Mouse (Mus musculus): ENCODE results near the gene Pelo. TPM values are rescaled to one million over a fixed set of nuclear protein-coding genes. Genes with fewer than 3 reads are reported as not detected.

Gene Pelo
- polyA plus RNA-seq, 1 experiment from 2014 or later = 7.0 TPM

DNA sequence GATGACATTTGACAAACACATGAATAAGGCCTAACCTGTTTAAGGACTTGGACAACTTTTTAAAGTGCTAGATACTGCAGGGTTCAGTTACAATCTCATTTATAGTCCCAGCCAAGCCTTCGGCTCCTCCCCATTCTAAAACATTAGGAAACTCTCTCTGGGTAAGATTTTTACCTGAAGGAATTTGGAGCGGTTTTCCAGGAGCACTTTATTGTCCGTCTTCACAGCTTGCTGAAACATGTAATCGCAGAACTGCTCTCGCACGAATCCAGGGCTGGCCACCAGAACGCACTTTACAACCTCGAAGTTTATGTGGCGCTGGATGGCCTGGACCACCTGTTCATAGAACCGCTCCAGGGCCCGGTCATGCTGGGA lies 979 bp downstream of the Pelo start:
- WGBS = 39% methylated on average over 11 of the region's 11 CpGs
- Histone ChIP-seq H3K4me3 (ENCODE audit: low read length) (peak overlapping the region; percentile 54), H3K9ac (ENCODE audit: low read depth, low read length) (peak overlapping the region; percentile 85; the same call in 1 of the 2 replicates), H3K4me1 (ENCODE audit: control insufficient read depth, insufficient read depth, low read length) (peaks cover 15% of the 10 kb centered on the region; the same call in 1 of the 2 replicates), H3K27me3 (ENCODE audit: control insufficient read depth, insufficient read depth, low read length) (no peaks in the 10 kb centered on the region), H3K4me2 (replicated peaks; ENCODE audit: low read depth, low read length) (peak overlapping the region; percentile 82), H3K36me3 (ENCODE audit: control insufficient read depth, insufficient read depth, low read length) (peaks cover 18% of the 10 kb centered on the region), H3K9me3 (ENCODE audit: control insufficient read depth, low read length) (no peaks in the 10 kb centered on the region), H3K27ac (ENCODE audit: low read depth, low read length) (no peak overlapping the region; the same call in 1 of the 2 replicates)
- no peak for ATAC-seq (ENCODE audit: low FRiP score, low TSS enrichment)

DNA sequence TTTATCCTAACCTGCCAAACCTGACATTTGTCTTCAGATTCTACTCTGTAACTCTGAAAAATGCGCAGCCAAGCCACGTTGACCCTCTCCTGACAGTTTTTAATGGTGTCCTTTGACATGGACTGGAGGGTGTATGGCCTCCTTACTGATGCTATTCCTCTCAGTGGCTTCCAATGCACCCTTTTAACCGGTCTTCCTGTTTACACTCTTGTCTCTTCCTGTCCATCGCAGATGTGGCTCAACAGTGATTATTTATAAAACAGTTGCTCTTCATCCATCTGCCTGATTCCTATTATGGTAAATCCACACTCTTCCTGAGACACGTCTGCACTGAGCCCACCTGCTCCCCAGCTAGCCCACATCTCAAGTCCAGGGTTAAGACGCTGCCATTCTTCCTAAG lies 4.0 kb downstream of the Pelo start:
- WGBS = 79% methylated on average over 6 of the region's 6 CpGs

GRCm38 (mm10) chr13:115082339-115082738 lies 7.6 kb downstream of the Pelo start:
- Histone ChIP-seq H3K9me3 (ENCODE audit: control insufficient read depth, low read length) (no peaks in the 10 kb centered on the region), H3K9ac (ENCODE audit: low read depth, low read length) (no peak overlapping the region), H3K27ac (ENCODE audit: low read depth, low read length) (no peak overlapping the region), H3K4me3 (ENCODE audit: low read length) (no peak overlapping the region), H3K4me1 (ENCODE audit: control insufficient read depth, insufficient read depth, low read length) (0 out of 2 replicates have a peak, but pooled peaks cover 3% of the 10 kb centered on the region), H3K36me3 (ENCODE audit: control insufficient read depth, insufficient read depth, low read length) (peaks cover 7% of the 10 kb centered on the region; the same call in 1 of the 2 replicates), H3K27me3 (ENCODE audit: control insufficient read depth, insufficient read depth, low read length) (no peaks in the 10 kb centered on the region), H3K4me2 (replicated peaks; ENCODE audit: low read depth, low read length) (no peak overlapping the region)
- 56% methylated on average over 7 of the region's 7 CpGs for WGBS
- ATAC-seq (ENCODE audit: low FRiP score, low TSS enrichment) = no peak

More for the DNA sequence above, 4.0 kb downstream of the Pelo start:
- peaks cover 12% of the 10 kb centered on the region; the same call in 1 of the 2 replicates for H3K4me1 ChIP-seq (ENCODE audit: control insufficient read depth, insufficient read depth, low read length)
- no peak overlapping the region for H3K9ac ChIP-seq (ENCODE audit: low read depth, low read length)
- H3K4me2 ChIP-seq (replicated peaks; ENCODE audit: low read depth, low read length) = no peak overlapping the region
- no peak overlapping the region for H3K27ac ChIP-seq (ENCODE audit: low read depth, low read length)
- no peaks in the 10 kb centered on the region for H3K27me3 ChIP-seq (ENCODE audit: control insufficient read depth, insufficient read depth, low read length)
- peaks cover 18% of the 10 kb centered on the region for H3K36me3 ChIP-seq (ENCODE audit: control insufficient read depth, insufficient read depth, low read length)
- ATAC-seq (ENCODE audit: low FRiP score, low TSS enrichment) = no peak
- H3K4me3 ChIP-seq (ENCODE audit: low read length) = no peak overlapping the region
- H3K9me3 ChIP-seq (ENCODE audit: control insufficient read depth, low read length) = no peaks in the 10 kb centered on the region

DNA sequence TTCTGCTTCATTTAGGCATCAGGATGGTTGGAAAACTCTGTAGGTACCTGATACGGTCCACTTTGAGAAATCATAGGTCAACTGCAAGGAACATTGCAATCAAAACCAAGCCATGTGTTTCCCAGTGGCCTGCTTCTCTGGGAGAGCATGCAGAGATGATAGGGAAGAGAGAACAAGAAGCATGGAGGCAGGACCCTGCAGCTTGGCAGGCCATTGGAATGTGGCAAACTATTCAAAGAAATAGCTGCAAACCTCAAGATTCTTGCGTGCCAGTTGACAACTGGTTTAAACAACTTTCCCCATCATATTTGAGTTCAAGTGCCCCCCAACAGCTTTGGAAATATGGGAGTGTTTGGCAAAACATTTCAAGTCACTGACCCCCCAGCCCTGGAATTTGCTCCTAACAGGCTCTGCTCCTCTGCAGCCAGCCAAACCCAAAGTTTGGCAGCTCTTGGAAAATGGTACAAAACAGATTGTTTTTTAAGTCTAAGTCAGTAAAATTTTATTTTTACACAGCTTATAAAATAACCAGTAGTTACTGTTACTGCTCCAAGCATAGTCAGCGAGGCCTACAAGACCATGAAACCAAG lies 9.9 kb downstream of the Pelo start:
- no peaks in the 10 kb centered on the region for H3K27me3 ChIP-seq (ENCODE audit: control insufficient read depth, insufficient read depth, low read length)
- no peak overlapping the region for H3K4me2 ChIP-seq (replicated peaks; ENCODE audit: low read depth, low read length)
- 0 out of 2 replicates have a peak, but pooled peaks cover 3% of the 10 kb centered on the region for H3K4me1 ChIP-seq (ENCODE audit: control insufficient read depth, insufficient read depth, low read length)
- no peak overlapping the region for H3K9ac ChIP-seq (ENCODE audit: low read depth, low read length)
- H3K36me3 ChIP-seq (ENCODE audit: control insufficient read depth, insufficient read depth, low read length) = no peaks in the 10 kb centered on the region
- H3K4me3 ChIP-seq (ENCODE audit: low read length) = no peak overlapping the region
- H3K27ac ChIP-seq (ENCODE audit: low read depth, low read length) = no peak overlapping the region
- ATAC-seq (ENCODE audit: low FRiP score, low TSS enrichment) = no peak
- 91% methylated on average over 3 of the region's 3 CpGs for WGBS
- no peaks in the 10 kb centered on the region for H3K9me3 ChIP-seq (ENCODE audit: control insufficient read depth, low read length)

DNA sequence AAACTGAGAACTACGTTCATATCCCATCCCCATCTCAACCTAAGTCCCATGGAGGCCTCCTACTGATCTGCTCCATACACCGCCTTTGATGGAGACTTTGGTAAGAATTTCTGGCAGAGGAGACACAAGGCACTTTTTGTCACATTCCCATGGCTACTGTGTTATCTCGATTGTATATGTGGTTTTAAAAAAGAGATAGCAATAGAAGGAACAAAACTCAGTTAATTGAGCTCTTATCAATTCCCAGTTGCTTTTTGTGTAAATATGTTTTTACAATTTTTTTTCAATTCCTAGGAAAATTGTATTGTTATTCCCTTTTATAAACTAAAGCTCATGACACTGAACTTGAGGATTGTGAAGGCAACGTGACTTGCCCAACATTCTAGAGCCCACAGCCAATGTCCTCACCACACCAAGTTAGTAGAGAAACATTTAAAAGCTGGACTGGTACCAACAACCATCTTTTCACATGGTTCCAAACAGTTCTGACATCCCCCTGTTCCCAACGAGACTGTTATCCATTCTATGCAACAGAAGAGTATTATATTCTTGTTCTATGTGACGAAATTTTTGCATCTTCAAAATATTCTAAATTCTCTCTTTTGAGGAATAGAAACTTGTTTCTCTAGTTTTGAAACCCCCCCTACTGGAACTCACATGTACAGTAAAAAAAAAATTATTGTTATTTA lies 10.8 kb downstream of the Pelo start:
- Histone ChIP-seq H3K9ac (ENCODE audit: low read depth, low read length) (no peak overlapping the region), H3K4me2 (replicated peaks; ENCODE audit: low read depth, low read length) (no peak overlapping the region), H3K36me3 (ENCODE audit: control insufficient read depth, insufficient read depth, low read length) (no peaks in the 10 kb centered on the region), H3K9me3 (ENCODE audit: control insufficient read depth, low read length) (no peaks in the 10 kb centered on the region), H3K4me3 (ENCODE audit: low read length) (no peak overlapping the region), H3K4me1 (ENCODE audit: control insufficient read depth, insufficient read depth, low read length) (0 out of 2 replicates have a peak, but pooled peaks cover 3% of the 10 kb centered on the region), H3K27ac (ENCODE audit: low read depth, low read length) (no peak overlapping the region), H3K27me3 (ENCODE audit: control insufficient read depth, insufficient read depth, low read length) (no peaks in the 10 kb centered on the region)
- WGBS = 89% methylated on average over 6 of the region's 6 CpGs
- ATAC-seq (ENCODE audit: low FRiP score, low TSS enrichment) = no peak

- Histone ChIP-seq H3K4me1 (ENCODE audit: control insufficient read depth, insufficient read depth, low read length) (0 out of 2 replicates have a peak, but pooled peaks cover 3% of the 10 kb centered on the region), H3K27me3 (ENCODE audit: control insufficient read depth, insufficient read depth, low read length) (no peaks in the 10 kb centered on the region), H3K36me3 (ENCODE audit: control insufficient read depth, insufficient read depth, low read length) (no peaks in the 10 kb centered on the region), H3K27ac (ENCODE audit: low read depth, low read length) (no peak overlapping the region), H3K4me2 (replicated peaks; ENCODE audit: low read depth, low read length) (no peak overlapping the region), H3K9me3 (ENCODE audit: control insufficient read depth, low read length) (no peaks in the 10 kb centered on the region), H3K9ac (ENCODE audit: low read depth, low read length) (no peak overlapping the region), H3K4me3 (ENCODE audit: low read length) (no peak overlapping the region)
- WGBS = 80% methylated on average over 9 of the region's 9 CpGs
- no peak for ATAC-seq (ENCODE audit: low FRiP score, low TSS enrichment)
These were observed 12.4 kb downstream of the Pelo start for GRCm38 (mm10) chr13:115077346-115078134.

DNA sequence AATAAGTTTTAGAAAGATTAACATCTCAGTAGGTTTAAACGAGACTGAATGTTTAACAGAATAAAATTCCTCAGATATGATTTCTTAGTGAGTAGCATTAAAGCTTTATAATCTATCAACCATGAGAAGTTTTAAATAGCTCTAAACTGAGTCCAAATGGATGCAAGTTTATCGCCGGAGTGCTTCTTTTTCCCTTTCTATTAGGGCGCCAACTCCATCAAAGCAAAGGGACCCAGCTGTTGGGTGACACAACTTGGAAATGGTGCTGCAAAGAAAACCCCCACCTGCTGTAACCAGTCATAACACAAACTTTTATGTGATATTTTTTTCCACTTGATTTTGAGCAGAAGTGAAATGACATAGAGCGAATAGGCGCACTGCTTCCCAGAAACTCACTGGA lies 17.6 kb downstream of the Pelo start:
- Histone ChIP-seq H3K4me3 (ENCODE audit: low read length) (no peak overlapping the region), H3K4me2 (replicated peaks; ENCODE audit: low read depth, low read length) (no peak overlapping the region), H3K9ac (ENCODE audit: low read depth, low read length) (no peak overlapping the region), H3K9me3 (ENCODE audit: control insufficient read depth, low read length) (no peaks in the 10 kb centered on the region), H3K27me3 (ENCODE audit: control insufficient read depth, insufficient read depth, low read length) (no peaks in the 10 kb centered on the region), H3K36me3 (ENCODE audit: control insufficient read depth, insufficient read depth, low read length) (no peaks in the 10 kb centered on the region), H3K4me1 (ENCODE audit: control insufficient read depth, insufficient read depth, low read length) (peaks cover 4% of the 10 kb centered on the region; the same call in 1 of the 2 replicates), H3K27ac (ENCODE audit: low read depth, low read length) (no peak overlapping the region)
- WGBS = 77% methylated on average over 6 of the region's 6 CpGs
- no peak for ATAC-seq (ENCODE audit: low FRiP score, low TSS enrichment)

- Histone ChIP-seq H3K4me3 (ENCODE audit: low read length) (no peak overlapping the region), H3K4me1 (ENCODE audit: control insufficient read depth, insufficient read depth, low read length) (peaks cover 4% of the 10 kb centered on the region; the same call in 1 of the 2 replicates), H3K4me2 (replicated peaks; ENCODE audit: low read depth, low read length) (no peak overlapping the region), H3K27me3 (ENCODE audit: control insufficient read depth, insufficient read depth, low read length) (no peaks in the 10 kb centered on the region), H3K9me3 (ENCODE audit: control insufficient read depth, low read length) (no peaks in the 10 kb centered on the region), H3K36me3 (ENCODE audit: control insufficient read depth, insufficient read depth, low read length) (no peaks in the 10 kb centered on the region), H3K9ac (ENCODE audit: low read depth, low read length) (no peak overlapping the region), H3K27ac (ENCODE audit: low read depth, low read length) (no peak overlapping the region)
- no peak for ATAC-seq (ENCODE audit: low FRiP score, low TSS enrichment)
- WGBS = 86% methylated on average over 3 of the region's 3 CpGs
These were observed 18.6 kb downstream of the Pelo start for GRCm38 (mm10) chr13:115071431-115071830.
